20 mouse cellular contexts compared by ENCODE assay signal in genomic region chr7:98720731-98721130, GRCm38 (mm10). TPM values are rescaled to one million over a fixed set of nuclear protein-coding genes. Genes with fewer than 3 reads are reported as not detected.
DNase-seq lines count a peak whose midpoint lies in the region; ATAC-seq and TF ChIP-seq lines count a peak whose summit lies in the region.
"Had no signal": no experiment of that assay in that cellular context is flagged by ENCODE, and none has a peak within 500 bp of the region (broad histone marks: within the 10 kb centered on the region; RNA-seq: fewer than 3 reads in every experiment).

No protein-coding gene starts in this region.

- no peaks in the 10 kb centered on the region for H3K9me3 ChIP-seq in lung, embryonic 14.5 days (ENCODE audit: low read depth, low read length)
- H3K9me3 ChIP-seq in lung, postnatal 0 days (ENCODE audit: low read length), result no peaks in the 10 kb centered on the region
- no peaks in the 10 kb centered on the region for H3K9me3 ChIP-seq in embryonic facial prominence, embryonic 10.5 days
- H3K9me3 ChIP-seq in hindbrain, embryonic 10.5 days, result no peaks in the 10 kb centered on the region
- H3K9me3 ChIP-seq: embryonic facial prominence, embryonic 13.5 days; forebrain, embryonic 13.5 days; heart, embryonic 15.5 days; hindbrain, embryonic 15.5 days had no signal

- TF ChIP-seq CTCF in lung, embryonic 14.5 days (IDR thresholded peaks at IDR 0.05; ENCODE audit: low read depth), result no peak
- TF ChIP-seq CTCF in lung, postnatal 0 days (IDR thresholded peaks at IDR 0.05), result no peak

- peaks cover 25% of the 10 kb centered on the region for H3K36me3 ChIP-seq in lung, embryonic 14.5 days (ENCODE audit: insufficient read depth)
- peaks cover 8% of the 10 kb centered on the region; the same call in 1 of the 2 replicates for H3K36me3 ChIP-seq in lung, postnatal 0 days (ENCODE audit: insufficient read depth, low read length)
- H3K36me3 ChIP-seq in embryonic facial prominence, embryonic 10.5 days (replicated peaks), result peaks cover 35% of the 10 kb centered on the region
- H3K36me3 ChIP-seq in hindbrain, embryonic 10.5 days, result peaks cover 33% of the 10 kb centered on the region

- no peaks in the 10 kb centered on the region for H3K27me3 ChIP-seq in lung, embryonic 14.5 days (ENCODE audit: insufficient read depth, low read length)
- no peaks in the 10 kb centered on the region for H3K27me3 ChIP-seq in lung, postnatal 0 days (replicated peaks; ENCODE audit: insufficient read depth, low read length)
- no peaks in the 10 kb centered on the region for H3K27me3 ChIP-seq in embryonic facial prominence, embryonic 10.5 days (replicated peaks; ENCODE audit: low read depth, poor library complexity, severe bottlenecking)
- H3K27me3 ChIP-seq in hindbrain, embryonic 10.5 days (ENCODE audit: insufficient read depth, poor library complexity, severe bottlenecking), result no peaks in the 10 kb centered on the region
- H3K27me3 ChIP-seq: CH12.LX; embryonic facial prominence, embryonic 13.5 days; forebrain, embryonic 13.5 days; heart, embryonic 15.5 days; hindbrain, embryonic 15.5 days had no signal

- no peaks in the 10 kb centered on the region for H3K4me1 ChIP-seq in lung, embryonic 14.5 days (ENCODE audit: insufficient read depth)
- H3K4me1 ChIP-seq in lung, postnatal 0 days (ENCODE audit: insufficient read depth, low read depth, low read length), result no peaks in the 10 kb centered on the region
- peaks cover 28% of the 10 kb centered on the region for H3K4me1 ChIP-seq in embryonic facial prominence, embryonic 10.5 days
- H3K4me1 ChIP-seq in hindbrain, embryonic 10.5 days (replicated peaks), result no peaks in the 10 kb centered on the region

- ATAC-seq in lung, embryonic 14.5 days (ENCODE audit: insufficient read depth), result no peak
- no peak for ATAC-seq in lung, postnatal 0 days
- ATAC-seq: forebrain, embryonic 13.5 days had no signal

- H3K27ac ChIP-seq in lung, embryonic 14.5 days (ENCODE audit: low read depth), result no peak overlapping the region
- no peak overlapping the region for H3K27ac ChIP-seq in lung, postnatal 0 days (ENCODE audit: low read length)
- 0 out of 2 replicates have a peak overlapping the region, but pooled peaks have one; percentile 6 for H3K27ac ChIP-seq in embryonic facial prominence, embryonic 10.5 days (replicated peaks)
- no peak overlapping the region for H3K27ac ChIP-seq in hindbrain, embryonic 10.5 days
- H3K27ac ChIP-seq: embryonic facial prominence, embryonic 13.5 days; forebrain, embryonic 13.5 days; heart, adult 2 months; heart, embryonic 15.5 days; hindbrain, embryonic 15.5 days had no signal

- H3K4me2 ChIP-seq in lung, embryonic 14.5 days, result no peak overlapping the region
- H3K4me2 ChIP-seq in lung, postnatal 0 days (replicated peaks; ENCODE audit: low read depth, low read length), result no peak overlapping the region
- H3K4me2 ChIP-seq: embryonic facial prominence, embryonic 13.5 days; forebrain, embryonic 13.5 days; heart, embryonic 11.5 days; heart, embryonic 15.5 days; hindbrain, embryonic 15.5 days had no signal

- H3K9ac ChIP-seq in lung, embryonic 14.5 days, result no peak overlapping the region
- H3K9ac ChIP-seq in lung, postnatal 0 days (replicated peaks; ENCODE audit: low read depth), result no peak overlapping the region
- H3K9ac ChIP-seq: embryonic facial prominence, embryonic 13.5 days; forebrain, embryonic 13.5 days; heart, embryonic 15.5 days; hindbrain, embryonic 15.5 days had no signal

- DNase-seq in heart, adult 11 months, result peak; percentile 14
- DNase-seq in heart, postnatal 4 days, result no peak
- DNase-seq in lung, embryonic 14.5 days, result peak; percentile 22
- DNase-seq in lung, postnatal 0 days (ENCODE audit: low spot score), result no peak
- no peak for DNase-seq in embryonic facial prominence, embryonic 10.5 days (ENCODE audit: low spot score)
- no peak for DNase-seq in gastrocnemius, adult 18-20 months (ENCODE audit: low spot score)
- DNase-seq in hindbrain, embryonic 10.5 days (ENCODE audit: low spot score), result no peak
- DNase-seq: adrenal gland, adult 8-10 months; cerebellum, adult 11-12 months; cerebellum, adult 9-10 months; cerebellum, postnatal 25 days; gastrocnemius, postnatal 10 days; heart, adult 2 months; heart, postnatal 14 days had no signal

- no peak for TF ChIP-seq EP300 in lung, postnatal 0 days (IDR thresholded peaks at IDR 0.05)

- no peak overlapping the region for H3K4me3 ChIP-seq in lung, embryonic 14.5 days (ENCODE audit: low read depth, low read length)
- H3K4me3 ChIP-seq in lung, postnatal 0 days (ENCODE audit: low read depth, low read length), result no peak overlapping the region
- H3K4me3 ChIP-seq in embryonic facial prominence, embryonic 10.5 days, result no peak overlapping the region
- H3K4me3 ChIP-seq in hindbrain, embryonic 10.5 days, result no peak overlapping the region
- H3K4me3 ChIP-seq: embryonic facial prominence, embryonic 13.5 days; forebrain, embryonic 13.5 days; heart, adult 2 months; heart, embryonic 15.5 days; hindbrain, embryonic 15.5 days had no signal

- 55% methylated on average over 3 of the region's 3 CpGs for WGBS in lung, embryonic 14.5 days
- 51% methylated on average over 3 of the region's 3 CpGs for WGBS in lung, postnatal 0 days
- WGBS in embryonic facial prominence, embryonic 10.5 days, result 63% methylated on average over 3 of the region's 3 CpGs
- WGBS in hindbrain, embryonic 10.5 days, result 64% methylated on average over 3 of the region's 3 CpGs

RNA-seq across cellular contexts. Expression of gene Thap12, which starts 17.8 kb away (rescaled TPM):
- total RNA-seq in heart, postnatal 4 days (2021), result 10 to 100 TPM; 75.0 to 79.8 TPM
- 81.3 and 81.9 TPM in 2 replicates for polyA plus RNA-seq in lung, embryonic 14.5 days (2014; fragmentation: Nextera tagmentation; extraction: Ambion mirVana)
- 31.8 and 34.2 TPM in 2 replicates for polyA plus RNA-seq in lung, postnatal 0 days (2015; fragmentation: Nextera tagmentation; extraction: Ambion mirVana)
- polyA plus RNA-seq in embryonic facial prominence, embryonic 10.5 days (2016; fragmentation: Nextera tagmentation; extraction: Ambion mirVana), result 56.8 and 57.5 TPM in 2 replicates
- 100 to 1,000 TPM; 125 to 134 TPM for total RNA-seq in gastrocnemius, adult 18-20 months (2021)
- 57.4 and 63.7 TPM in 2 replicates for polyA plus RNA-seq in hindbrain, embryonic 10.5 days (2016; fragmentation: Nextera tagmentation; extraction: Ambion mirVana)

Comparison
In these comparisons a context has a peak if more than half of its experiments do, and no peak if none do; other contexts are left out.
1. DNase-seq: peak in heart, adult 11 months (single experiment) and lung, embryonic 14.5 days (single experiment); none in heart, postnatal 4 days (single experiment), lung, postnatal 0 days (single experiment), embryonic facial prominence, embryonic 10.5 days (single experiment), gastrocnemius, adult 18-20 months (single experiment) and hindbrain, embryonic 10.5 days (single experiment).